Mouse (Mus musculus): ENCODE data around the gene Gja5. TPM values are rescaled to one million over a fixed set of nuclear protein-coding genes. Genes with fewer than 3 reads are reported as not detected.
"Not testable (repeated sequence)": the region's sequence is repeated elsewhere in the genome, so short reads cannot be mapped to it uniquely, and the experiment has no call there.

Gja5 gene
- total RNA-seq, 2 experiments from 2014 or later = 1.7 to 2.8 TPM

- DNase-seq (ENCODE audit: low spot score) = not testable (repeated sequence)
Measured at GRCm38 (mm10) chr3:97096664-97097063, 192.2 kb downstream of the Gja5 start.

DNA sequence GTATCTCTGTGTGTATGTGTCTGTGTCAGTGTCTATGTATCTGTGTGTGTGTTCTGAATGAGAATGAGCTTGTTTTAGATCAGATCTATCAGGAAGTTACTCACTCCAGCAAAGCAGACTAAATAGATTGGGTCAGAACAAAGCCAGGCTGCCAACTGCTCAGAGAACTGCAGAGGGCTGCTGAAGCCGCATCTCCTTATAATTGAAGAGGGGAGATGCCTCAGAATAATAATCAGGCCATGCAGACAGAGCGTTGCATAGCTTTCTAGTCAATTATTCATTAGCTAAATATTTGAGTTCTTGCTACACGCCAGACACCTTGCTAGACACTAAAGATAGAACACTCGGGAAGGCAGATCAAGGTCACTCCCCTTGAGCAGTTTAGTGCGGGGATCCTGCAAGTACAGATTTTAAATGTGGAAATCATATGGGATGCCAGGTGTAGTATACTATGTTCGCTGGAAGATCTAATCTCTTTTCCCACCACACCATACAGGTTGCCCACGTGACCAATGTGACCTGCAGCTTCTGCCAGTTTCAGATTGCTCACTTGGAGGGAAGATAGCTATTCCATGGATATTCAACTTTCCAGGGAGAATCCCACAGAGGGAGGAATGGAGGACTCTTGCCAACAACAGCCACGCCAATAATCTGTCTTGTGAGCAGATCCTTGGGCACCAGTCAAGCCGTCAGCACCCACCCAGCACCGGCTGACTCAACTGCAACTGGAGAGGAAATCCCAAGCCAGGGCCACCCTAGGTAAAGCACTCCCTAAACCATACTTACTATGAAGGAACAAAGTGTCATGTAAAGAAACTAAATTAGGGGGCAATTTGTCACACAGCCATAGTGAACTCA, 196.5 kb downstream of the Gja5 start:
- DNase-seq (ENCODE audit: low spot score) = no peak

DNA sequence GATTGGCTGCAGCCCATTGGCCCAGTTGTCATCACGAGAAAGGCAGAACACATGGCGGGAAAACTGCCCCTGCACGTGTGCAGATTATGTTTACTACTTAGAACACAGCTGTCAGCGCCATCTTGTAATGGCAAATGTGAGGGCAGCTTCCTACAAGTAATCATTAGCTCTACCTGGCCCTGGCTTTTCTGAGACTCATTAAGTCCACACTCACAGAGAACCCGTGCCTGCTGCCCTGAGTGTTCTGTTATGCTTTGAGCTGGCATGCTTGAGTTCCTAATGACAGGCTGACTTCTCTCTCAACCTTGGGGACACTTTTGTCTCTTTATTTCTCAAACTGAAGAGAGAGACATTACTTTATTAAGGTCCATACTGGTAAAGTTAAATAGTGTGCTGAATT, 199.5 kb downstream of the Gja5 start:
- not testable (repeated sequence) for DNase-seq (ENCODE audit: low spot score)

GRCm38 (mm10) chr3:97104696-97105430, 200.4 kb downstream of the Gja5 start:
- no peak for DNase-seq (ENCODE audit: low spot score)

- no peak for DNase-seq (ENCODE audit: low spot score)
Measured at GRCm38 (mm10) chr3:97117511-97117910, 213.0 kb downstream of the Gja5 start.

DNA sequence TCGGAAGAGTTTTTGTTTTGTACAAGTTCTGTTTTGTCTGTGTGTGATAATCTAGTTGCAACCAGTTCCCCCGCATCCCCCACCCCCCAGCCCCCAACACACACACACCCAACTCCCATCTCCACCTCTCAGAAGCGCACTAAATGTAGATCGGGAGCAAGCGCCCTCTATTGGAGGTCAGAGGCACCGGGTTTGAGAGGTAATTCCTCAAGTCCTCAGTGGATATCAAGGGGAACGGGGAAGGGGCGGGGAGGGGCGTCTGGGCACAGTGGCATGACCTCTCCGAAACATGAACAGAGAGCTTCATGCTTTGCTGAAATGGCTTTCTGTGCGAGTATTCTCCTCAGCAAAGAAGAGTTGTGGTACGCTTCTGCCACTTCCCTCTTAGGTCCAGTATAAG, 213.8 kb downstream of the Gja5 start:
- no peak for DNase-seq (ENCODE audit: low spot score)

DNA sequence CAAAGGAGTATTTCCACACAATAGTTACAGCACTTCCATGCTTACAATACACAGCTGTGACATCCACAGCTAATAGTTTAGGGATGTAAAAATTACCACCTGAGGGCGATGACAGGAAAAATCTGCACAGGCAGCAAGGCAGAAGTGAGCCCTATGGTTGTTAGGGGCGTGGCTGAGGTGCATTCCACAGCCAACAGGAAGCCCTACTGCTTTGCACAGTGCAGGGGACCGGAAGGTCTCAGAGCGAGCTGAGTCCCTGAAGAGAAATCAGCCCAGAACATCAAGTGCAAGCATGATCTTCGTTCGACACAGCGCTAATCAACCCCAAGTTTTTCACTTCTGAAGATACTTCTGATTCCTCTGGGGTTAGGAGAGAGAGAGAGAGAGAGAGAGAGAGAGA, 219.7 kb downstream of the Gja5 start:
- no peak for DNase-seq (ENCODE audit: low spot score)

Other genes with a start within 250 kb of the Gja5 start
- under 1 TPM; 0.18 to 0.31 TPM for gene Ankrd35, start 234.6 kb upstream of the Gja5 start, total RNA-seq (2021)
- gene Pias3, start 208.3 kb upstream of the Gja5 start, total RNA-seq (2021) = 1 to 10 TPM; 6.1 to 7.5 TPM
- under 1 TPM; 0.50 to 0.76 TPM for gene Nudt17, start 196.1 kb upstream of the Gja5 start, total RNA-seq (2021)
- gene Polr3c, start 177.1 kb upstream of the Gja5 start, total RNA-seq (2021) = 10 to 100 TPM; 21.0 to 22.4 TPM
- gene Rnf115, start 177.0 kb upstream of the Gja5 start, total RNA-seq (2021) = 100 to 1,000 TPM in 1 of 2 experiments, 10 to 100 TPM in 1; 55.7 to 103 TPM
- gene Pdzk1, start 75.4 kb upstream of the Gja5 start, total RNA-seq (2021) = under 1 TPM in 1 of 2 experiments, not detected in 1; 0.18 TPM
- not detected for gene Cd160, start 75.3 kb upstream of the Gja5 start, total RNA-seq (2021)
- 10 to 100 TPM; 17.6 to 18.2 TPM for gene Gpr89, start 653 bp downstream of the Gja5 start, total RNA-seq (2021)
- gene Gja8, start 21.3 kb downstream of the Gja5 start, total RNA-seq (2021) = not detected

All from gastrocnemius, adult 18-20 months (tissue).